Mouse (Mus musculus) spleen, postnatal 10 days (tissue): ENCODE measurements around the gene Metap2.
"Not testable (repeated sequence)": the region's sequence is repeated elsewhere in the genome, so short reads cannot be mapped to it uniquely, and the experiment has no call there.

ENCODE experiments used
- DNase-seq, 2 experiments: peaks; one replicate each; pipeline ENCODE4 v3.0.0; 2021 to 2022; ENCODE audit warnings: low spot score in 2 of 2

The Metap2 gene

GRCm38 (mm10) chr10:93846706-93847105 lies 50.2 kb downstream of the Metap2 start:
- DNase-seq: no peak

GRCm38 (mm10) chr10:93835115-93835514 lies 61.8 kb downstream of the Metap2 start:
- not testable (repeated sequence) for DNase-seq

- no peak for DNase-seq
Observed at GRCm38 (mm10) chr10:93834394-93834745, 62.5 kb downstream of the Metap2 start.

GRCm38 (mm10) chr10:93833699-93834393 lies 63.0 kb downstream of the Metap2 start:
- peak; percentile 78 to 85 for DNase-seq

- no peak for DNase-seq
Observed at GRCm38 (mm10) chr10:93833370-93833698, 63.6 kb downstream of the Metap2 start.

- DNase-seq: no peak
Observed at GRCm38 (mm10) chr10:93832811-93833210, 64.1 kb downstream of the Metap2 start.

- DNase-seq: no peak
Observed at GRCm38 (mm10) chr10:93831730-93832574, 64.9 kb downstream of the Metap2 start.

- DNase-seq: no peak
Observed at GRCm38 (mm10) chr10:93830931-93831729, 65.8 kb downstream of the Metap2 start, which contains the start of gene Usp44. Usp44 (plus strand) TSS chr10:93831555.

GRCm38 (mm10) chr10:93829898-93830831 lies 66.7 kb downstream of the Metap2 start:
- DNase-seq: no peak

GRCm38 (mm10) chr10:93818661-93819060 lies 78.2 kb downstream of the Metap2 start:
- DNase-seq: peak; percentile 68 to 78

GRCm38 (mm10) chr10:93813755-93814154 lies 83.1 kb downstream of the Metap2 start:
- no peak for DNase-seq

- DNase-seq: peak; percentile 40 to 73
Observed at GRCm38 (mm10) chr10:93812774-93813415, 84.0 kb downstream of the Metap2 start.

GRCm38 (mm10) chr10:93812098-93812497 lies 84.8 kb downstream of the Metap2 start:
- DNase-seq: no peak

GRCm38 (mm10) chr10:93810590-93811185 lies 86.2 kb downstream of the Metap2 start:
- DNase-seq: no peak

- not testable (repeated sequence) for DNase-seq
Observed at GRCm38 (mm10) chr10:93809438-93809837, 87.5 kb downstream of the Metap2 start.
